Mouse (Mus musculus) urinary bladder, adult 18-20 months (tissue): Measurements from ENCODE around the gene Ptprd.

Experiments
- DNase-seq, 2 experiments: peaks; one replicate each; pipeline ENCODE4 v3.0.0; 2022; ENCODE audit warnings: low spot score in 2 of 2, mixed read lengths in 2 of 2

Ptprd gene

GRCm38 (mm10) chr4:75894871-75895270, 2316.9 kb downstream of the Ptprd start:
- DNase-seq, result no peak
